Mouse (Mus musculus) thymus, postnatal 4 days (tissue): ENCODE results near the gene Tet1.
A peak's percentile ranks its signal among the peaks of the same experiment; 100 is the strongest.
"Not testable (repeated sequence)": the region's sequence is repeated elsewhere in the genome, so short reads cannot be mapped to it uniquely, and the experiment has no call there.

Experiments used
- DNase-seq: peaks from one replicate; pipeline ENCODE4 v3.0.0; 2021

The Tet1 gene

DNA sequence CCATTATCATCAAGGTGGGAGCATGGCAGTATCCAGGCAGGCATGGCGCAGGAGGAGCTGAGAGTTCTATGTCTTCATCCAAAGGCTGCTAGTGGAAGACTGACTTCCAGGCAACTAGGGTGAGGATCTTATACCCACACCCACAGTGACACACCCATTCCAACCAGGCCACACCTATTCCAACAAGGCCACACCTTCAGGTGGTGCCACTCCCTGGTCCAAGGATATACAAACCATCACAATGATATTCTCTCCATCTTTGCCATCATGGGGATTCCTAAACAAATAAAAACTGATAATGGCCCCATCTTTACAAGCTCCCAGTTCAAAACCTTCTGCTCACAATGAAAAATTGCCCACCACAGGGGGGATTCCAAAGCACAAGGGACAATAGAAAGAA, at the start of gene Tet1:
Gene Tet1 (minus strand): TSS at position 101 of the 400 bp plus-strand sequence.
- DNase-seq = not testable (repeated sequence)

DNA sequence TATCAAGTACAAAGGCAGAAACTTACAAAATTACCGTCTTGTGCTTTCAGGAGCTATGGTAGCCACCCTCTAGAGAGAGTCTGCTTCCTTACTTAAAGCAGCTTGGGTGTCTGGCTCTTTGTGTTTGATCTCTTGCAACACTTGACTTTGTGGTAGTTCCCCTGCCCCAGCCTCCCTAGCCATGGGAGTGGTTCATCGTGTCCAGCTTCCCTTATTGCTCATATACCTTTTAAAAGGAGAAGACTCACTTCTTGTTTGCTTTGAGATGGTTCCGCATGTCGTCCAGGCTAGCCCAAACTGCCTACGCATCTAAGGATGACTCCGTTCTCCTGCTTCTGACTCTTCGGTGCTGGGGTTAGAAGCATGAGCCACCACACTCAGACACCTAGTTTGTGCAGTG, 39.8 kb upstream of the Tet1 start:
- no peak for DNase-seq

DNA sequence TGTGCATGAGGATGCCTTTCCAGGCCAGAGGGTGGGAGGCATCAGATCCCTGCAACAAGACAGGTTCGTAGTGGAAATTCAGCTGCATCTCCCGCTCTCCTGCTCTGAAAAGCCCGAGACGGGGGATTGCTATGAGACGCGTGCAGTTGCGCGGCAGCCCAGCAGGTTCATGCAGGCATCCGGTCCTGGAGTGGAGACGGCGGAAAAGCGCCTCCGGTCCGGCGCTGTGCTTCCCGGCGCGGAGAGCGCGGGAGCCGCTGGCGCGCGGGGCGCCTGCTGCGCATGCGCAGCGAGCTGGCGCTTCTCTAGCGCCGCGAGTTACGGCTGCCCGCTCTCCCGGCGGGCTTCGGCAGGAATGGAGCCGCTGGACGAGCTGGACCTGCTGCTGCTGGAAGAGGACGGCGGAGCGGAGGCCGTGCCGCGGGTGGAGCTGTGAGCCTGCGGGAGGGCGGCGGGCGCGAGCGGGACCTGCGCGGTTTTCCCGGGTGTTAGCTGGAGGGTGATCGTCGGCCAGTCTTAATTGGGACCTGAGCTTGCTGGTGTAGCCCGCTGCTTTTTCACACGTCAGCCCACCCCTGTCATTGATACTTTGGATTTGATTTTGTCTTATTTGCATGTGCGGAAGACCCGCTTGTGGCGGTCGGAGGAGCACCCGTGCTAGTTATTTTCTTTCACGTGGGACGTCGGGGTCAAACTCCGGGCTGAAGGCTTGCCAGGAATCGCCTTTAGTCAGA, 38.1 kb upstream of the Tet1 start, which contains the start of gene Dna2:
Gene Dna2 (plus strand): TSS at position 289 of the 734 bp plus-strand sequence.
- DNase-seq = peak; percentile 79

DNA sequence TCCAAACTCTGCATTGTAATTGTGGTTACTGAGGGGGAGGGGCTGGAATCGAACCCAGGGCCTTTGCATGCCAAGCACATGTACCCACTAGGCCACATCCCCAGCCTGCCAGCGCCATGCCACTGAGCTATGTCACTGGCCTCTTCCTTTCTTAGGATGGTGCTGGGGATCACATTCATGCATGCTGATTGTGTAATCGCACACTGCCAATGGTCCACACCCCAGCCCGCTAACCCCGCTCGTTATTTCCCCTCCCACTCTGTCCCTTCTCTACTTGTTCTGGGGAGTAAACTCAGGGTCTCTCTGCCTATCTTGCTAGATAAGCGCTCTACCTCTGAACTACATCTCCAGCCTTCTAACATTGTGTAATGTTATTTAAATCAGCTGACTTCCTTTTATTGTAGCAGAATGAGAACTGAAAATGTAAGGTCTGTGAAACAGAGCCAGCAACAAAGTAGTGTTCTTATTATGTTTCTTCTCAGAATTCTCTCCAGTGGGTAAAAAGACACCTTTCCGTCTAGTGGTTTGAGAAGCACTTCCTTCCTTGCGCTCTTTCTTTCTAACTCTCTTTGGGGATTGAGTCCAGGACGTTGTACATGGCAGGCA, 36.3 kb upstream of the Tet1 start:
- DNase-seq = no peak

DNA sequence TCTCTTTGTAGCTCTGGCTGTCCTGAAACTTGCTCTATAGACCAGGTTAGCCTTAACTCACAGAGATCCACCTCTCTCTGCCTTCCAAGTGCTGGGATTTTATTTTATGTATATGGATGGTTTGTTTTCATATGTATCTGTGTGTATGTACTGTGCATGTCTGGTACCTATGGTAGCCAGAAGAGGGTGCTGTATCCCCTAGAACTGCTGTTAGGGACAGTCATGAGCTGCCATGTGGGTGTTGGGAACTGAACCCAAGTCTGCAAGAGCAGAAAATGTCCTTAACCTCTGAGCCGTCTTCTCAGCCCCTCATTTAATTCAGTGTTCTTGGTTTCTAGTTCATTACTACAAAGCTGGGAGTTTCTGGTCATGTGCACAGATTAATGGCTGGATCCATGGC, 23.6 kb upstream of the Tet1 start:
- no peak for DNase-seq

DNA sequence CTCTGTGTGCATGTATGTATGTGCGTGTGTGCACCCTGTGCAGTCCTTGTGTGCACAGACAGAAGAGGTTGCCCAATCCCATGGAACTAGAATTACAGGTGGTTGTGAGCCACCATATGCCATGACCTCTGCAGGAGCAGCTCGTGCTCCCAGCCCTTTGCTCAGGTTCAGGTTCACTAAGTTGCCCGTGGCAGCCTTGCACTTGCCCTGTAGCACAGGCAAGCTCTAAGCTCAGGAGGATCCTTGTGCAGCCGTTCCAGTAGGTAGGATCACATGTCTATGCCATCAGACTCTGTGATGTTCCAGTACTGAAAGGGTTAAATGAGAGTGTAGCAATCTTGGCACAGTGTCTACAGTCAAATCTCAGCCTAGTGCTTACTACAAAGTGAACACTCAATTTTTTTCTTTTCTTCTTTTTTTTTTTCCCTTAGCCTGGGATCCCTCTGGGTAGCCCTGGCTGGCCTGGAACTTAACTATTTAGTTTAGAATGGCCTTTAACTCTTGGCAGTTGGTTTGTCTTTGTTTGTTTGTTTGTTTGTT, 15.4 kb upstream of the Tet1 start:
- no peak for DNase-seq

DNA sequence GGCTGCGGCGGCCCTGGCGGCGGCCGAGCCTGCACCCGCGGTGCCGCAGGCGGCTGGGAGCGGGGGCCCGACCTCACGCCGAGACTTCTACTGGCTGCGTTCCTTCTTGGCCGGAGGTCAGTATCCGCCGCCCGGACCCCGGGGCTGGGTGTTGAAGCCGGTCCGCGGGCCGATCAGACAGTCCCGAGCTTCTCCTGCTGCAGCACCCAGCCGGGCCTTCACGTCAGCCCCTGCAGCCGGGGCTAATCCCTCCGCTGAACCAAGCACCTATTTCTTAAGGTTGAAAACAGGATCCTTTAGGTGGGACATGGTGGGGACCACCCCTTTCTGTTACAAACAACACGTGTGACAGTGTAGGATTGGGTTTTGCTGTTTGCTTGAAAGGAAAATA, 12.0 kb upstream of the Tet1 start:
- no peak for DNase-seq

DNA sequence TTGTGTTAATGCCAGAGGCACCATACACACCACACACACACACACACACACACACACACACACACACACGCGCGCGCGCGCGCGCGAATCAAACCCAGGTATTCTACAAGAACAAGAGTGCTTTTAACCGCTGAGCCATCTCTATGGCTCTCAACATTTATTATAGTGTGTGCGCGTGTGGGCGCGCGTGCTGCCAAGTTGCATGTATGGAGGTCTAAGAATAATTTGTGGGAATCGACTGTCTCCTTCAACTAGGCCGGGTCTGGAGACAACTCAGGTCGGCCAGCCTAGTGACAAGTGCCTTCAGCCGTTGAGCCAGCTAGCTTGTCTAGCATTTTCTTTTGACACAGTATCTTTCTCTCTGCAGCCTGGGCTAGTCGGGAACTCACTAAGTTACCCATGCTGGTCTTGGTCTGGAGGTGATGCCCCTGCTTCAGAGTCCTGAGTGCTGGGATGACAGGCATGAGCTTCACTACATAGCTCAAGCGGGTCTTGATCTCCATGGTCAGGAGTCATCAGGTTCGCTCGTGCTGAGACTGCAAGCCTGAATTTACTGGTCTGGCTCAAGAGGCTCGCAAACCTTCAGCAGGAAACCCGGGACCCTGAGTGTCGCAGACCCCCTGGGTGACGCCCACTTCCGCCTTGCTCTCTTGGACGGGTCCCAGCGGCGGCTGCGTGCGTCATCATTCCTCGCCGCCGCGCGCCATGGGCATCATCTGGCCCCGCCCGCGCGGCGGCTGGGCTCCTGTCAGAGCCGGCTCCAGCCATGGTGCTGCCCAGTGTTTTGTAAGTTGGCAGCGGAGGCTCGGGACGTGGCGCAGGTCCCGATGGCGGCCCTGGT, 11.3 kb upstream of the Tet1 start, which contains the start of gene Slc25a16:
Gene Slc25a16 (plus strand): TSS at position 709 of the 841 bp plus-strand sequence.
- peak; percentile 94 for DNase-seq

DNA sequence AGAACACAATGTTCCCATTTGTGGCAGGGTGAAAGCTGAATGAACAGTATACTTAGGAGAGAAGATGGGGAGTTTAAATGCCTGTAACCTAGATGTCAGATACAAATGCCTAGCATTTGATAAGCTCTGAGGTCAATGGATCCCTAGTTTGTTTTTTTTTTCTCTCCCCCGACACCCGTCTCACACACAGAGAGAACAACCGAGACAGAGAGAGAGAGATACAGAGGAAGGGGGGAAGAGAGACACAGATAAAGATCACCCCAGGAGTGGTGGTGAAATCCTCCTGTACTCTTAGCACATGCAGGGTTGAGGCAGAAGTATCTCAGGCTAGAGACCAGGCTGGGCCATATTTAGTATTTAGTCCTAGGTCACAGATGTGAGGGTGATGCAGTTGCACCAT, 10.2 kb upstream of the Tet1 start:
- no peak for DNase-seq

DNA sequence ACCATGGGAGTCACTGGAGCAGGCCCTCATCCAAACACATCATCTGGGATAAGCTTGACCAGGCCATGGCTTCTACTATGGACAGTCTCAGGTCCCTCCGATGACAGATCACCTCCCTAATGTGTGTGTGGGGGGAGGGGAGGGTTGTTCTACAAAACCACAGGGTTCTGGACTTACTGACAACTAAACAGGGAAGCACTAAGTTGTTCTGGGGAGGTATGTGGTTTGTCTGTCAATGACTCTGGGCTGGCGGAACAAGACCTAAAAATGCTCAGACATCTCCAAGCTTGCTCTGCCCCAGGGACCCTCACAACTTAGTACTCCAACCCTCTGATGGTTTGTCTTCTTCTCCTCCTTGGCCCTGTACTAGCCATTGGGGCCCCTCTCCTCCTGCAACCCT, 2.3 kb upstream of the Tet1 start:
- DNase-seq = no peak

DNA sequence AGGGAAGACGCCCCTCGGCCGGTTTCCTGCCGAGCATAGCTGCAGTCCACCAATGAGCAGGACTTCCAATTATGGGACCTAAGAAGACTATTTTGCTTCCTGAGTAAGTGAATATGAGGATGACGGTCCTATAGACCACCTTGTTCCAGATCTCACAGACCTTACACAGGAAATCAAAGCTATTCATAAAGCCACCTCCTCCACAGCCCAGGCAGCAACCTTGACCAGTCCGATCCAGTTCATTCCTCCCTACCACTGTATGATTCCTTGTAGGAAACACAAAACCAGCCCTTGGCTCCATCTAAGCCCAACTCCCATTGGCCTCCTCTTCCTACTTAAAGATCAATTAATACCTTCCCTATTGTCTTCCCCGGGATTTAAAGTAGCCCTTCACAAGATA, 2.5 kb downstream of the Tet1 start:
- no peak for DNase-seq

DNA sequence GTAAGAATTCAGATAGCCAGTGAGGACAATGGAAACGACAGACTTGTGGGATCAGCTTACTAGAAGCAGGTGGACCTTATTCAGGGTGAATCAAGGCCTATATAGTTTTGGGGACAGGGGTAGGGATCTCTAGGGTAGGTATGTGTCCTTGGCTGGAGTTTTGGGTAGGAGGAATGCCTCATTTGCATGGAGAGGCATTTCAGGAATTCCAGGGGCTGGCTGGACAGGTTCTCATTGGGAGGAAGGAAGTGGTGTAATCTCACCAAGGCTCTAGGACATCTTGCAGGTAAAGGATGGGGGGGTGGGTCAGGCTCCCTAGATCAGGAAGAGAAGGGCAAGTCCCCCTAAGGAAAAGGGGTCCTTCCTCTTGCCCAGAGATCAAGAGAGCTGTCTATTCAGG, 6.0 kb downstream of the Tet1 start:
- DNase-seq = no peak

DNA sequence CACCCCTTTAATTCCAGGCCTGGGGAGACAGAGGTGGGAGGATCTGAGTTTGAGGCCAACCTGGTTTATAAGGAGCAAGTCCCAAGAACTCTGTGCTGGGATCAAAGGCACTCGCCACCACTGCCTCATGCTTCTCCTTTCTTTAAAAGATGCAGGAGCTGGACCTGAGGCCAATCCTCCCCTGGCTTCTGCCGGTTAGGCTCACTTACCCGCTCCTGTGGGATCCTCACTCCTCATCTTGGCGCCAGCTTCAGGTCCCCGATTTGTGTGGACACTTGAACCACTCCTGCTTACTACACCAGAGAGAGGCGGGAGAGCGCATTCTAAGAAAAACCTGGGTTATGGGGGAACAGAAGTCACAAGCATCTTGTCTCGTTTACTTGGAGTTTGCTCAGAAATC, 7.0 kb downstream of the Tet1 start:
- DNase-seq = no peak

DNA sequence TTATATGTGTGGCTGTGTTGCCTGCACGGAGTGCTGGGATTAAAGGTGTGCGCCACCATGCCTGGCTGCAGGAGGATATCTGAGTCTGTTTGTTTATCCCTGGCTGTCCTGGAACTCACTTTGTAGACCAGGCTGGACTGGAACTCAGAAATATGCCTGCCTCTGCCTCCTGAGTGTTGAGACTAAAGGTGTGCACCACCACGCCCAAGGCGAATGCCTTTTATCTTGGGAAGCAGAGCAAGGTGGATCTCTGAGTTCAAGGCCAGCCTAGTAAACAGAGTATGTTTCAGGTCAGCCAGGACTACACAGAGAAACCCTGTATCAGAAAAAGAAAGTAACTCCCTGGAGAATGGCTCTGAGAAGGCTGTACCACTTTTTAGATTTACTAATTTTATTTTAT, 8.7 kb downstream of the Tet1 start:
- no peak for DNase-seq

DNA sequence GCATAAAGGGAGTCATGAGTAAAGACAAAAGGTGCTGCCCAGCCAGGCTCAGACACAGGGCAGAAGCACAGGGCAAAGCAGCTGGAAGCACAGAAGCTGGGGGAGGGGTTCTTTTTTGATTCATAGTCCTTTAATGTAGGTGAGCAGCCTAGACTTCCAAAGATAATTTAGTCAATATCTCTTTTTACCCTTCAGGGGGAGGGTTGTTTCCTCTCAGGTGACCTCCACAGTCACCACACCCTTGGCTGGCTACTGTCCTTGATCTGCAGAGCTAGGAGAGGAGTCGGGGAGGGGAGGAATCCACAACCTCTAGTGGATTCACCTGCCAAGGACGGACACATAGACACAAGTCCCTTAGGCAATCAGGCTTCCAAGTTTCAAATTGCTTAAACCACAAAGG, 10.7 kb downstream of the Tet1 start:
- no peak for DNase-seq

DNA sequence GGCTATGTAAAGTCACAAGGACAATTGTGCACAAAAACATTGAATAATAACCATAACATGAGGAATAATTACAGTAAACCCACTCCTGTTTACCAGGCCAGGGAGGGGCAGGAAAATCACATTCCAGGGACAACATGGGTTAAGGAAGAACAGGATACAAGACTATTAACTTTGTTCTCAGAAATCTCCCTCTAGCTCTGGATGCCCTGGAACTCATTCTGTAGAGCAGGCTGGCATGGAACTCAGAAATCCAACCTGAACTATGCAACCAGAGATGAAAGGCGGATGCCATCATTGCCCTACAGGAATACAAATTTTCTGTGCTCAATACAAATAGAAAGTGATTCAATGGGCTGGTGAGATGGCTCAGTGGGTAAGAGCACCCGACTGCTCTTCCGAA, 11.4 kb downstream of the Tet1 start:
- no peak for DNase-seq

DNA sequence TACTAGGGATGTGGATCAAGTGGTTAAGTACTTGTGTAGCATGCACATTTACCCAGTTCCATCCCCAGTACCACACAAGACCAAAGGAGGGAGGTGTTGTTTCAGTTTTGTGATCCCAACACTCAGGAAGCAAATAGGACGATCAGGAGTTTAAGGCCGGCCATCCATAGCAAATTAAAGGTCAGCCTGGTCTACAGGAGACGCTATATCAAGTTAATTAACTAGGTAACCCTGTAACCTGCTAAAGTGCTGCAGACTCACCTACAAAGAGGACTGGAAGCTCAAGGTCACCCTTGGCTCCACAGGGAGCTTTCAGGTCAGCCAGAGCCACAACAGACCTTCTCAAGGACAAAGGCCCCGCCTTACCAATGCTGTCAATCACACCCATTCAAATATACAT, 12.0 kb downstream of the Tet1 start:
- DNase-seq = no peak

DNA sequence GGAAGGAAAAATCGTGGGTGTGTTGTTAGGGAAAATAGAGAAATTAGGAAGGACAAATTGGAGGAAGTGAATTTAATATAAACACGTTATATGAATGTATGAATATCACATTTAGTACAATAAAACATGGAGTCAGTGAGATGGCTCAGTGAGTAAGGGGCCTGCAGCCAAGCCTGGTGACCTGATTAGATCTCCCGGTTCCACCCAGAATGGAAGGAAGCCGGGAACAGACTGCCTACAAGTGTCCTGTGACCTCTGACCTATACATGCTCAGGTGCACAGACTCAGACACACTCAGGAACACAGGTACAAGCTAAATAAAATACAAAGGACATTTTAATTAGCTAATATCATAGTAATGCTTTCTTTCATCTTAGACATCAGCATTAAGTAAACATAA, 12.8 kb downstream of the Tet1 start:
- DNase-seq = no peak

DNA sequence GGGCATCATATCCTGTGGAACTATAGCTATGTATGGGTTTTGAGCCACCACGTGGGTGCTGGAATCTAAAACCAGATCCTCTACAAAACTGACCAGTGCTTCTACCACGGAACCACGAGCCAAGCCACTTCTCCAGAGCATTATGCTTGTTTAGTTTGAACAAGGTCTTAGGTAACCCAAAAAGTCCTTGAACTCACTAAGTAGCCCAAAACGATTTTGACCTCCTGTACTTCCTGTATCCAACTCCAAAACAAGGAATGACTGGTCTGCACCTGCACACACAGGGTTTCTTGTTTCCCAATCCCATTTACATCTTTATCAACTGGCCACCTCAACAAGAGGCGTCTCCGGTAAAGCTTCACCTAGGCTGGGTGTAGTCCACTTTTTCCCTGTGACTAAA, 13.4 kb downstream of the Tet1 start:
- no peak for DNase-seq

DNA sequence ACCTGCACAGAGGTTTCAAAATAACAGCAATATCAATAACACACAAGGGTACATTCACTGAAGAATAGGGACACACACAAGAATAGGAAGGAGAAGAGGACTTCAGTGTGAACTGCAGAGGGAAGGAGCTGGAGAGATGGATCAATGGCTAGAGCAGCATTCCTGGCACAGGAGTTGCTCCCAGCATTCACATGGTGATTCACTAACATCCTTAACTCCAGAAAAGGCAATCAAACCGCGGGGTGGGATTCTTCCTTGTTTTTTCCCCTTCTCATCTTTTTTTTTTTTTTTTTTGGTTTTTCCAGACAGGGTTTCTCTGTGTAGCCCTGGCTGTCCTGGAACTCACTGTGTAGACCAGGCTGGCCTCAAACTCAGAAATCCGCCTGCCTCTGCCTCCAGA, 14.3 kb downstream of the Tet1 start:
- DNase-seq = no peak

DNA sequence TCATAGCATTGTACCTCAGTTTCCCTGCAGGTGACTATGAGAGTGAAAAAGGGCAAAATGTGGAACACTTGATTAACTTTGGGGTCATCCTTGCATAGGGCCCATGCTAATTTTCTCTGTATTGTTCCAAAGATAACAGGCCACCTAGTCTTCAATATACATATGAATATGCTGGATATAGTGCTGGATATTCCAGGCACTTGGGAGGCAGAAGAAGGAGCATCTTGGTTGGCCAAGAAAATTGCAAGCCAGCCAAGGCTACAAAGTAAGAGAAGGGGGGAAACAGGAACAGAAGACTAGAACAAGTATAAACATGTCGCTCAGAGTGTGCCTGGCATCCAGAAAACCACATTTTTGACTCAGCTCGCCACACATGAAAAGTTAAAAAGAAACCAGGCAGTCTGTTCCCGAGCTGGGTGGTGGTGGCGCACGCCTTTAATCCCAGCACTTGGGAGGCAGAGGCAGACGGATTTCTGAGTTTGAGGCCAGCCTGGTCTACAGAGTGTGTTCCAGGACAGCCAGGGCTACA, 15.4 kb downstream of the Tet1 start:
- no peak for DNase-seq

DNA sequence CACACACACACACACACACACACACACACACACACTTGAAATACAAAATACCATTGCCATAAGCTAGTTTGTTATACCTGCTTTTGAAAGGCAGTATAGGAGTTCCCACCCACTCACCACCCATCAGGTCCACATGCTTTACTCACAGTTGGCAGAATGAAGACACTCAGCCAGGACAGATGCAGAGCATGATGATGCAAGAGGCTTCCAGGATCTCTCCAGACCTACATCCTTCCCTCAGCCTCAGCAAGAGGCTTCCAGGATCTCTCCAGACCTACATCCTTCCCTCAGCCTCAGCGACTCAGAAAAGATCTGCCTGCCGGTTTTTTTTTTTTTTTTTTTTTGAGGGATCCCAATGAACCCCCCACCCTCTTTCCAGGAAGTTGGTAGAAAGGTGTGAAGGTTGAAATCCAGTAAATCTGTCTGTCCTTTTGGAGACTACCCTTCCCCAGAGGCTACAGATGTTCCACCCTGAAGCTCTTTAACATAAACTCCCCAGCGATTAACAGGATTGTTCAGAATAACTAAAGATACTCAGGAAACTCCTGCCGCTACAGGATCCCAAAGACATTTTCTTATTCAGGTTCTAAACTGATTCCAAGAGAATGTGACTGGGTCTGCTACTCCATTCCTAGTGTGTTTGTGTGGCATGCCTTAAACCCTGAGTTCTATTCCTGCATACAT, 16.1 kb downstream of the Tet1 start:
- DNase-seq = no peak

DNA sequence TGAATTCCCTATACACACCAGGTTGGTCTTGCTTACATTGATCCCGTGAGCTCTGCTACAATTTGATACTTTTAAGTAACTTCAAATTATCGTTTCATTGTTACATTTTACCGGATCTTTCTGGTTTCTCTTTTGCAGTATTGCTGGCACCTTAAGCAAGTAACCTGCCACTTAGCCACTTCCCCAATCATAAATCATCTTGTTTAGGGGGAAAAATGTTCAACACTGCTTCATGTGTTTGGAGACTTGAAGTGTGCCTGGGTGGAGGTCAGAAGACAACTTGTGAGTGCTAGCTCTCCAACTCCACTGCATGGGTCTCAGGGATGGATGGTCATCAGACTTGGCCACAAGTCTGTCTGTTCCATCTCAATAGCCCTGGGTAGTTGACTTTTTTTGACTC, 17.8 kb downstream of the Tet1 start:
- no peak for DNase-seq
